Mouse (Mus musculus): ENCODE data around the gene Pdcd2l.

DNA sequence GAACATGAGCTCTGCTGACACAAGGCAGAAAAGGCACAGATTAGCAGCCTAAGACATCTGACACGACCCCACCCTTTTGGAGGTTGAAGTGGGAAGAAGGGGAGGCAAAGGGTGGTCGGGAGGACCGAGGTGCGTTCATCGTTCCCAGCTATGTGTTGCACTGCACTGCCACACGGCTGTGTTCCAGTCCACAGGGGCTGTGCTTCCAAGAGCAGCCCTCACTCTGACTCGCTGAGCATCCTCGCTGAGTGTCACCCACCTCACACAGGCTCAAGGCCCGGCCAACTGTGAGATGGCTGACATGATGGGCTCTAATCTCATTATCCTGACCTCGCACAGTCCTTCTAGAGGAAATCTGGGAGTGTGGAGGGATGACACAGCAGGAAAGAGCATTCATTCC lies 20.0 kb upstream of the Pdcd2l start:
- TF ChIP-seq CTCF (IDR thresholded peaks at IDR 0.05; ENCODE audit: low read depth) (no peak), EP300 (IDR thresholded peaks at IDR 0.05; ENCODE audit: low read depth) (no peak)

Measured in heart, postnatal 0 days (tissue).